In the genomic region with DNA sequence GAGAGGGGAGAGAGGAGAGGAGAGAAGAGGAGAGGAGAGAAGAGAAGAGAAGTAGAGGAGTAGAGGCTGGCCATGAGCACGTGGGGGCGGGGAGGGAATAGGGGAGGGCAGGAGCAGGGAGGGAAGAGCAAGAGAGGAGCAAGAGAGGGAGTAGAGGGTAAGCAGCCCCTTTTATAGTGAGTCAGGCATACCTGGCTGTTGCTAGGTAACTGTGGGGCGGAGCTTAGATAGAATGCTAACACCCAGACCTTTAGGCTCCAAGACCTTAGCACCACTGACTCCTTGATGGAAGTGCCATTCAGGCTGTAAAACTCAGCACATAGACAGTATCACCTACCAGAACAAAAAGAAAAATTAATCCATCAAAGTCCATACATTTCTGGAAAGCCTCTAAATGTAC, we compare ENCODE assay signal across 15 mouse cellular contexts. TPM values are rescaled to one million over a fixed set of nuclear protein-coding genes. Genes with fewer than 3 reads are reported as not detected.
"Had no signal": no experiment of that assay in that cellular context is flagged by ENCODE, and none has a peak within 500 bp of the region (broad histone marks: within the 10 kb centered on the region; RNA-seq: fewer than 3 reads in every experiment).

No protein-coding gene starts in this region.

- H3K27ac ChIP-seq: liver, embryonic 14.5 days; lung, embryonic 15.5 days; midbrain, embryonic 13.5 days; midbrain, embryonic 15.5 days; neural tube, embryonic 12.5 days; stomach, embryonic 15.5 days had no signal

- H3K4me2 ChIP-seq: lung, embryonic 15.5 days; midbrain, embryonic 11.5 days; midbrain, embryonic 13.5 days; midbrain, embryonic 15.5 days; neural tube, embryonic 12.5 days; stomach, embryonic 15.5 days had no signal

- H3K9me3 ChIP-seq: lung, embryonic 15.5 days; midbrain, embryonic 13.5 days; midbrain, embryonic 15.5 days; neural tube, embryonic 12.5 days; stomach, embryonic 15.5 days had no signal

- DNase-seq: lung, adult 2 months; lung, postnatal 10 days; lung, postnatal 4 days; right cerebral cortex, postnatal 14 days; thymus, adult 18-20 months; thymus, postnatal 25 days; thymus, postnatal 4 days had no signal

- H3K9ac ChIP-seq: liver, embryonic 14.5 days; lung, embryonic 15.5 days; midbrain, embryonic 13.5 days; midbrain, embryonic 15.5 days; neural tube, embryonic 12.5 days; stomach, embryonic 15.5 days had no signal

- H3K36me3 ChIP-seq: lung, embryonic 15.5 days; midbrain, embryonic 13.5 days; midbrain, embryonic 15.5 days; neural tube, embryonic 12.5 days; stomach, embryonic 15.5 days had no signal

- H3K27me3 ChIP-seq: lung, embryonic 15.5 days; stomach, embryonic 15.5 days had no signal

- H3K4me3 ChIP-seq: lung, embryonic 15.5 days; midbrain, embryonic 13.5 days; midbrain, embryonic 15.5 days; neural tube, embryonic 12.5 days; stomach, embryonic 15.5 days had no signal

- ATAC-seq: midbrain, embryonic 13.5 days; midbrain, embryonic 15.5 days had no signal

RNA-seq across cellular contexts. Expression of gene Ccdc69, which starts 41.3 kb away (rescaled TPM):
- polyA plus RNA-seq: midbrain, embryonic 13.5 days; neural tube, embryonic 14.5 days had no signal
